Mouse (Mus musculus): Measurements from ENCODE around the gene Zbtb21. TPM values are rescaled to one million over a fixed set of nuclear protein-coding genes. Genes with fewer than 3 reads are reported as not detected.

The Zbtb21 gene
- polyA plus RNA-seq, 1 experiment from 2014 or later, result 15.1 TPM

DNA sequence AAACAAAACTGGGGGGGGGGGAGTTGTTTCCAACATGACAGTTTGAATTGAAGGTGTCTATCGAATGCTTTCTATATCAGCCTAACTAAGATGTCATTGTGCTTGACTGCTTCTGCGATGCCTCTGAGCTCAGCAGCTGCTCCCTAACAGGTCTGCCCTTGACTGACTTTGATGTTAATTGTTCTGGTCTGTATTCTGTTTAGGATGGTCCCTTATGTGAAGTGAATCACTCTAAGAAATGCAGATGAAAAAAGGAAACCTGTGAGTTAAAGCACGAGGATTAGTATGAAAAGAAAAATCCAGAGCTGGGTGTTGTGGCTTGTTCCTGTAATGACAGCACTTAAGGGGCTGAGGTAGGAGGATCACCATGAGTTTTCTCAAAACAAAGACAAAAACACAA is 26.6 kb downstream of the Zbtb21 start:
- H3K27ac ChIP-seq, result no peak overlapping the region
- H3K4me1 ChIP-seq, result no peaks in the 10 kb centered on the region
- 82% methylated on average over 3 of the region's 3 CpGs for WGBS
- H3K36me3 ChIP-seq, result no peaks in the 10 kb centered on the region
- H3K9me3 ChIP-seq (replicated peaks), result no peaks in the 10 kb centered on the region
- H3K4me3 ChIP-seq, result no peak overlapping the region
- no peak overlapping the region for H3K9ac ChIP-seq
- no peaks in the 10 kb centered on the region for H3K27me3 ChIP-seq
- H3K4me2 ChIP-seq (replicated peaks), result no peak overlapping the region
- ATAC-seq (ENCODE audit: low FRiP score), result no peak

- no peaks in the 10 kb centered on the region for H3K4me1 ChIP-seq
- ATAC-seq (ENCODE audit: low FRiP score), result no peak
- no peaks in the 10 kb centered on the region for H3K27me3 ChIP-seq
- no peak overlapping the region for H3K4me2 ChIP-seq (replicated peaks)
- no peak overlapping the region for H3K9ac ChIP-seq
- H3K27ac ChIP-seq, result no peak overlapping the region
- no peak overlapping the region for H3K4me3 ChIP-seq
- H3K9me3 ChIP-seq (replicated peaks), result no peaks in the 10 kb centered on the region
- no peaks in the 10 kb centered on the region for H3K36me3 ChIP-seq
These were observed 32.2 kb downstream of the Zbtb21 start for GRCm38 (mm10) chr16:97930231-97930630.

GRCm38 (mm10) chr16:97929520-97929919 is 32.9 kb downstream of the Zbtb21 start:
- H3K9me3 ChIP-seq (replicated peaks), result no peaks in the 10 kb centered on the region
- H3K4me3 ChIP-seq, result no peak overlapping the region
- no peaks in the 10 kb centered on the region for H3K27me3 ChIP-seq
- no peaks in the 10 kb centered on the region for H3K4me1 ChIP-seq
- H3K4me2 ChIP-seq (replicated peaks), result no peak overlapping the region
- H3K27ac ChIP-seq, result no peak overlapping the region
- H3K9ac ChIP-seq, result no peak overlapping the region
- H3K36me3 ChIP-seq, result no peaks in the 10 kb centered on the region
- ATAC-seq (ENCODE audit: low FRiP score), result no peak
- 73% methylated on average over 1 of the region's 1 CpGs for WGBS

DNA sequence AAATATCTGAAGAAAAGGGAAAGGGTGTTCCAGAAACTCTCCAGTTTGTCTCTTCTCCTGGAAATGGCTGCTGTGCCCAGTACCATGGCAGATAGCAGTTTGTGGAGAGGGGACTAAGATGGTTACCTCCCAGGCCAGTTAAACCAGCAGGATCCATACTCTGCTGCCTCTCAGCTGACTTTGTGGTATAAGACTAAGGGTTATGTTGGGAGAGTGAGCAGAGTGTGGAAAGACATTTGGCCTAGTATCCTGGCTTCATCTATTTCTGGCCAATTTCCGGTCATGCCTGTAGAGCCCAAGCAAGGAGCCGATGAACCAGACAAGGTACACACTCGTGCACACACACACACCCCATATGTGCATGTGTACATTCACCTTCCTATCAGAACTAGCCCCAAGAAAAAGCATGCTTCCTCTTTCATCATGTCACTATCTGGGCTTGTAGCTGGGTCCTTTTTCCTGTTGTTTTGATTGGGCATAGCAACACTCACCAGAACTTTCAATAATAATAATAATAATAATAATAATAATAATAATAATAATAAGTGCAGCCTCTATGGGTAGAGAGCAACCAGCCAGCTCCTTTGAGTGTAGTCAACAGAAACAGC is 35.0 kb downstream of the Zbtb21 start:
- no peak for ATAC-seq (ENCODE audit: low FRiP score)
- Histone ChIP-seq H3K4me3 (no peak overlapping the region), H3K4me1 (no peaks in the 10 kb centered on the region), H3K4me2 (replicated peaks) (no peak overlapping the region), H3K9ac (no peak overlapping the region), H3K27me3 (0 out of 2 replicates have a peak, but pooled peaks cover 3% of the 10 kb centered on the region), H3K36me3 (no peaks in the 10 kb centered on the region), H3K27ac (no peak overlapping the region), H3K9me3 (replicated peaks) (no peaks in the 10 kb centered on the region)
- WGBS, result 86% methylated on average over 3 of the region's 3 CpGs

DNA sequence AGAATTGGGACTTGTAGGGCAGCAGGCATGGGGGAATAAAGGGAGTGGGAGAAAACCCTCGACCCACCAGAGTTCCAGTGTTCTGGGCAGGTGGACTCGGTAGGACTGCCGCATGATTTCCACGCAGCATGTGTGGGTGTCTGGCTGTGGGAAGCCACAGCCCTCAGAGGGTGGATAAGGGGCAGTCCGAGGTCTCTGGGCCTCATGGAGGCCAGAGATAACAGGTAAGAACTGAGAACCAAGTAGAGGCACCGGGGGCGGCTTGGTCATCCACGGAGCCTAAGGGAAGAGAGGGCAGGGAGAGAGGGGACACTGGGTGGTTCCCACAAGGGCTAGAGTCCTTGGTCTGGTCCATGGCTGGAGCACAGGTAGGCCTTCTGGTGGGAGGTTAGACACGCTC is 36.0 kb downstream of the Zbtb21 start:
- Histone ChIP-seq H3K4me2 (replicated peaks) (no peak overlapping the region), H3K27me3 (0 out of 2 replicates have a peak, but pooled peaks cover 3% of the 10 kb centered on the region), H3K36me3 (no peaks in the 10 kb centered on the region), H3K4me3 (no peak overlapping the region), H3K27ac (no peak overlapping the region), H3K4me1 (peaks cover 3% of the 10 kb centered on the region), H3K9me3 (replicated peaks) (no peaks in the 10 kb centered on the region), H3K9ac (no peak overlapping the region)
- WGBS, result 86% methylated on average over 9 of the region's 9 CpGs
- no peak for ATAC-seq (ENCODE audit: low FRiP score)

- Histone ChIP-seq H3K27ac (no peak overlapping the region), H3K27me3 (0 out of 2 replicates have a peak, but pooled peaks cover 3% of the 10 kb centered on the region), H3K4me2 (replicated peaks) (no peak overlapping the region), H3K36me3 (no peaks in the 10 kb centered on the region), H3K4me1 (peaks cover 8% of the 10 kb centered on the region), H3K4me3 (no peak overlapping the region), H3K9ac (no peak overlapping the region), H3K9me3 (replicated peaks) (no peaks in the 10 kb centered on the region)
- WGBS, result 88% methylated on average over 2 of the region's 2 CpGs
- ATAC-seq (ENCODE audit: low FRiP score), result no peak
These were observed 36.7 kb downstream of the Zbtb21 start for GRCm38 (mm10) chr16:97925760-97926159.

GRCm38 (mm10) chr16:97923700-97924099 is 38.7 kb downstream of the Zbtb21 start:
- WGBS, result 82% methylated on average over 1 of the region's 1 CpGs
- Histone ChIP-seq H3K27ac (no peak overlapping the region), H3K36me3 (no peaks in the 10 kb centered on the region), H3K9ac (no peak overlapping the region), H3K27me3 (0 out of 2 replicates have a peak, but pooled peaks cover 3% of the 10 kb centered on the region), H3K4me2 (replicated peaks) (no peak overlapping the region), H3K4me1 (peaks cover 8% of the 10 kb centered on the region), H3K4me3 (no peak overlapping the region), H3K9me3 (replicated peaks) (no peaks in the 10 kb centered on the region)
- no peak for ATAC-seq (ENCODE audit: low FRiP score)

- WGBS, result under 1% methylated on average over 9 of the region's 9 CpGs
- ATAC-seq (ENCODE audit: low FRiP score), result peak; percentile 57; the same call in 1 of the 2 replicates
- peak overlapping the region; percentile 64; the same call in 1 of the 2 replicates for H3K27ac ChIP-seq
These were observed 39.7 kb downstream of the Zbtb21 start for GRCm38 (mm10) chr16:97922779-97923126.

GRCm38 (mm10) chr16:97921961-97922778 is 40.3 kb downstream of the Zbtb21 start:
- H3K27ac ChIP-seq, result peak overlapping the region; percentile 64
- WGBS, result under 1% methylated on average over 73 of the region's 75 CpGs
- peaks cover 8% of the 10 kb centered on the region for H3K4me1 ChIP-seq
- H3K4me2 ChIP-seq (replicated peaks), result peak overlapping the region; percentile 94
- peak overlapping the region; percentile 88 for H3K9ac ChIP-seq
- peak; percentile 94 for ATAC-seq (ENCODE audit: low FRiP score)
- H3K9me3 ChIP-seq (replicated peaks), result no peaks in the 10 kb centered on the region
- H3K4me3 ChIP-seq, result peak overlapping the region; percentile 88
- H3K36me3 ChIP-seq, result no peaks in the 10 kb centered on the region
- 0 out of 2 replicates have a peak, but pooled peaks cover 3% of the 10 kb centered on the region for H3K27me3 ChIP-seq

More at GRCm38 (mm10) chr16:97922779-97923126, 39.7 kb downstream of the Zbtb21 start:
- peaks cover 8% of the 10 kb centered on the region for H3K4me1 ChIP-seq
- no peaks in the 10 kb centered on the region for H3K9me3 ChIP-seq (replicated peaks)
- H3K36me3 ChIP-seq, result no peaks in the 10 kb centered on the region
- H3K9ac ChIP-seq, result peak overlapping the region; percentile 88
- peak overlapping the region; percentile 94 for H3K4me2 ChIP-seq (replicated peaks)
- H3K4me3 ChIP-seq, result peak overlapping the region; percentile 88
- 0 out of 2 replicates have a peak, but pooled peaks cover 3% of the 10 kb centered on the region for H3K27me3 ChIP-seq

- 0 out of 2 replicates have a peak, but pooled peaks cover 3% of the 10 kb centered on the region for H3K27me3 ChIP-seq
- H3K27ac ChIP-seq, result no peak overlapping the region
- H3K9ac ChIP-seq, result no peak overlapping the region
- no peaks in the 10 kb centered on the region for H3K9me3 ChIP-seq (replicated peaks)
- ATAC-seq (ENCODE audit: low FRiP score), result no peak
- H3K4me2 ChIP-seq (replicated peaks), result no peak overlapping the region
- WGBS, result 93% methylated on average over 1 of the region's 1 CpGs
- no peaks in the 10 kb centered on the region for H3K36me3 ChIP-seq
- no peak overlapping the region for H3K4me3 ChIP-seq
- peaks cover 8% of the 10 kb centered on the region for H3K4me1 ChIP-seq
These were observed 41.8 kb downstream of the Zbtb21 start for GRCm38 (mm10) chr16:97920621-97921020.

DNA sequence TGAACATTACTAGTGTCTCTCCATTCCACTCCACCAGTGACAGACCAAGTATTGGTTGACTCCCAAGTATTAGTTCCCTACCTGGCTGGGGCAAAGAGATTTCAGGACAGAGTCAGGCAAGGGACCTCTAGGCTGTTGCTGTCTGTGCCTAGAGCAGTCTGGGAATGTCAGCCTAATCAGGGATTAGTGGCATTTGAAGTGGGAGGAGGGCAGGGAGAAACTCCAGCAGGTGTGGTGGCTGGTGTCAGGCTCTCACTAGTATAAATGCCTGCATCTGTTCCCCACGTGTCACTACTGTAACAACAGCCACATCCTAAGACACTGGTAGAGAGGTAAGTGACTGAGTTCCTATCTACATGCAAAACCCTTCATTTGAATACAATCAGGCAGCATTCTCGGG is 42.6 kb downstream of the Zbtb21 start:
- ATAC-seq (ENCODE audit: low FRiP score), result no peak

GRCm38 (mm10) chr16:97912873-97913272 is 49.5 kb downstream of the Zbtb21 start:
- no peak overlapping the region for H3K4me2 ChIP-seq (replicated peaks)
- H3K4me1 ChIP-seq, result no peaks in the 10 kb centered on the region
- no peak for ATAC-seq (ENCODE audit: low FRiP score)
- H3K36me3 ChIP-seq, result no peaks in the 10 kb centered on the region
- H3K27ac ChIP-seq, result no peak overlapping the region
- no peaks in the 10 kb centered on the region for H3K27me3 ChIP-seq
- no peak overlapping the region for H3K9ac ChIP-seq
- no peak overlapping the region for H3K4me3 ChIP-seq
- no peaks in the 10 kb centered on the region for H3K9me3 ChIP-seq (replicated peaks)

More for the DNA sequence above, 42.6 kb downstream of the Zbtb21 start:
- Histone ChIP-seq H3K4me2 (replicated peaks) (no peak overlapping the region), H3K27ac (no peak overlapping the region), H3K36me3 (no peaks in the 10 kb centered on the region), H3K4me1 (peaks cover 8% of the 10 kb centered on the region), H3K27me3 (0 out of 2 replicates have a peak, but pooled peaks cover 3% of the 10 kb centered on the region), H3K9me3 (replicated peaks) (no peaks in the 10 kb centered on the region), H3K4me3 (no peak overlapping the region), H3K9ac (no peak overlapping the region)
- 46% methylated on average over 2 of the region's 2 CpGs for WGBS

All from hindbrain, embryonic 12.5 days (tissue).